Mouse (Mus musculus) thymus, adult 2 months (tissue): ENCODE measurements at regions not wholly inside any gene's neighbourhood (a gene's known extent, or its start where the extent isn't known, plus 50 kb on each side); places are given as distances from the start of the nearest gene placed in this dataset.

Source experiments
- CTCF ChIP-seq: fragments of 200-500 bp; IDR thresholded peaks from 2 replicates; pipeline ENCODE4 v1.5.1; 2012; ENCODE audit warnings: mild to moderate bottlenecking, control low read depth, low read length, moderate library complexity, borderline replicate concordance; ENCODE audit not compliant: control insufficient read depth, poor library complexity, insufficient read depth; ENCODE audit errors: extremely low read depth
- POLR2A ChIP-seq: fragments of 200-500 bp; IDR thresholded peaks from 2 replicates; pipeline ENCODE4 v1.6.1; 2012; ENCODE audit warnings: mild to moderate bottlenecking, low read length, control low read depth, moderate library complexity; ENCODE audit not compliant: control insufficient read depth, poor library complexity, insufficient read depth; ENCODE audit errors: extremely low read depth

GRCm38 (mm10) chr10:39240966-39241365 lies 77.4 kb upstream of the Ccn6 start:
- TF ChIP-seq POLR2A: no peak
- no peak for TF ChIP-seq CTCF
